Comparison of ENCODE assay signal across 8 mouse cellular contexts in genomic region chr2:65929927-65930326, GRCm38 (mm10).
DNase-seq lines count a peak whose midpoint lies in the region; ATAC-seq lines count a peak whose summit lies in the region.
"Had no signal": no experiment of that assay in that cellular context is flagged by ENCODE, and none has a peak within 500 bp of the region (broad histone marks: within the 10 kb centered on the region; RNA-seq: fewer than 3 reads in every experiment).

No protein-coding gene starts in this region.

- 26% methylated on average over 11 of the region's 11 CpGs for WGBS in forebrain, embryonic 15.5 days
- WGBS in neural tube, embryonic 11.5 days = 27% methylated on average over 11 of the region's 11 CpGs

- no peaks in the 10 kb centered on the region for H3K36me3 ChIP-seq in forebrain, embryonic 15.5 days
- no peaks in the 10 kb centered on the region for H3K36me3 ChIP-seq in neural tube, embryonic 11.5 days (ENCODE audit: control insufficient read depth, insufficient read depth, low read length)

- H3K4me2 ChIP-seq in forebrain, embryonic 15.5 days (replicated peaks) = peak overlapping the region; percentile 40
- H3K4me2 ChIP-seq in neural tube, embryonic 11.5 days (ENCODE audit: low read depth) = peak overlapping the region; percentile 33

- no peaks in the 10 kb centered on the region for H3K9me3 ChIP-seq in forebrain, embryonic 15.5 days
- no peaks in the 10 kb centered on the region for H3K9me3 ChIP-seq in neural tube, embryonic 11.5 days (ENCODE audit: control insufficient read depth, low read length)

- ATAC-seq in forebrain, embryonic 15.5 days (replicated peaks) = peak; percentile 78
- peak; percentile 73 for ATAC-seq in neural tube, embryonic 11.5 days (ENCODE audit: insufficient read depth, low FRiP score, low TSS enrichment)

- intact Hi-C loops in gastrocnemius, postnatal 14 days (cut with DNase I; ENCODE audit: low total_unique reads) = no loop called here

- H3K27ac ChIP-seq in forebrain, embryonic 15.5 days (replicated peaks) = peak overlapping the region; percentile 90
- peak overlapping the region; percentile 74 for H3K27ac ChIP-seq in neural tube, embryonic 11.5 days (ENCODE audit: low read depth, low read length)

- H3K9ac ChIP-seq in forebrain, embryonic 15.5 days (replicated peaks) = peak overlapping the region; percentile 44
- peak overlapping the region; percentile 18; the same call in 1 of the 2 replicates for H3K9ac ChIP-seq in neural tube, embryonic 11.5 days (ENCODE audit: low read length)

- H3K4me3 ChIP-seq in forebrain, embryonic 15.5 days = peak overlapping the region; percentile 32
- peak overlapping the region; percentile 12; the same call in 1 of the 2 replicates for H3K4me3 ChIP-seq in neural tube, embryonic 11.5 days (ENCODE audit: low read depth, low read length)
- H3K4me3 ChIP-seq: myocyte had no signal

- DNase-seq in embryo, embryonic 11.5 days (ENCODE audit: low read depth, low spot score) = peak; percentile 31
- DNase-seq in left cerebral cortex, adult 18-20 months (ENCODE audit: low spot score in 2 of 2) = peak; percentile 70 to 73
- peak; percentile 66 for DNase-seq in neural tube, embryonic 11.5 days (ENCODE audit: low spot score)
- no peak for DNase-seq in urinary bladder, postnatal 25 days (ENCODE audit: low spot score)
- no peak for DNase-seq in testis, postnatal 14 days (ENCODE audit: low spot score)
- no peak for DNase-seq in gastrocnemius, postnatal 14 days

- H3K4me1 ChIP-seq in forebrain, embryonic 15.5 days = peaks cover 38% of the 10 kb centered on the region
- peaks cover 8% of the 10 kb centered on the region for H3K4me1 ChIP-seq in neural tube, embryonic 11.5 days (ENCODE audit: control insufficient read depth, insufficient read depth, low read length)

- H3K27me3 ChIP-seq in forebrain, embryonic 15.5 days = no peaks in the 10 kb centered on the region
- no peaks in the 10 kb centered on the region for H3K27me3 ChIP-seq in neural tube, embryonic 11.5 days (ENCODE audit: control insufficient read depth, insufficient read depth, low read length)

Comparison
In these comparisons a context has a peak if more than half of its experiments do, and no peak if none do; other contexts are left out.
1. DNase-seq: peak in embryo, embryonic 11.5 days (single experiment), left cerebral cortex, adult 18-20 months (2 of 2) and neural tube, embryonic 11.5 days (single experiment); none in urinary bladder, postnatal 25 days (single experiment), testis, postnatal 14 days (single experiment) and gastrocnemius, postnatal 14 days (single experiment).